Mouse (Mus musculus) embryonic facial prominence, embryonic 12.5 days (tissue): ENCODE measurements around the gene Uvrag. TPM values are rescaled to one million over a fixed set of nuclear protein-coding genes. Genes with fewer than 3 reads are reported as not detected.

Experiments used
- ATAC-seq: fragments of 200-750 bp; cut with Nextera tagmentation; 2 replicates; pipeline ENCODE4 v1.8.0; 2017; ENCODE audit not compliant: insufficient number of reproducible peaks, insufficient read depth, low FRiP score, low TSS enrichment
- H3K27ac ChIP-seq: fragments of 300-500 bp; sonication (generic); 2 replicates; pipeline ENCODE4 v1.5.1; 2016; ENCODE audit warnings: mild to moderate bottlenecking
- H3K27me3 ChIP-seq: fragments of 300-500 bp; sonication (generic); 2 replicates; pipeline ENCODE4 v1.6.1; 2016; ENCODE audit warnings: mild to moderate bottlenecking, moderate library complexity
- H3K36me3 ChIP-seq: fragments of 300-500 bp; sonication (generic); 2 replicates; pipeline ENCODE4 v1.6.1; 2016; ENCODE audit warnings: mild to moderate bottlenecking
- H3K4me1 ChIP-seq: fragments of 300-500 bp; sonication (generic); 2 replicates; pipeline ENCODE4 v1.6.1; 2016
- H3K4me2 ChIP-seq: fragments of 300-500 bp; sonication (generic); replicated peaks from 2 replicates; pipeline ENCODE4 v1.6.1; 2016; ENCODE audit warnings: mild to moderate bottlenecking, moderate library complexity
- H3K4me3 ChIP-seq: fragments of 300-500 bp; sonication (generic); 2 replicates; pipeline ENCODE4 v1.5.1; 2016; ENCODE audit warnings: mild to moderate bottlenecking
- H3K9ac ChIP-seq: fragments of 300-500 bp; sonication (generic); 2 replicates; pipeline ENCODE4 v1.6.1; 2016; ENCODE audit warnings: mild to moderate bottlenecking, moderate library complexity
- H3K9me3 ChIP-seq: fragments of 300-500 bp; sonication (generic); 2 replicates; pipeline ENCODE4 v1.6.1; 2016; ENCODE audit warnings: mild to moderate bottlenecking, moderate library complexity
- WGBS: fragments of 180-500 bp; shearing (Covaris S2); methylation state at CpG from one replicate; pipeline ENCODE4 v1.1.7; 2016; 5-methylcytosine and 5-hydroxymethylcytosine counted together
- polyA plus RNA-seq: library from polyadenylated mRNA; unstranded; fragments of >200 nt; fragmentation: Nextera tagmentation; extraction: Ambion mirVana; gene quantifications from 2 replicates; pipeline ENCODE4 v1.2.1, GENCODE M21; 2016

Uvrag gene
- polyA plus RNA-seq = 17.6 and 20.2 TPM in 2 replicates

GRCm38 (mm10) chr7:99140984-99141918 lies at the start of gene Uvrag:
Gene Uvrag, minus strand, starts transcription at chr7:99141141.
- H3K27me3 ChIP-seq = no peaks in the 10 kb centered on the region
- H3K9ac ChIP-seq = peak within 1 kb of the TSS; percentile 91
- H3K27ac ChIP-seq = peak within 1 kb of the TSS; percentile 86
- peak within 1 kb of the TSS; percentile 86 for H3K4me2 ChIP-seq
- WGBS = under 1% methylated on average over 50 of the region's 51 CpGs
- H3K4me1 ChIP-seq = peaks cover 14% of the 10 kb centered on the region
- H3K36me3 ChIP-seq = no peaks in the 10 kb centered on the region
- no peaks in the 10 kb centered on the region for H3K9me3 ChIP-seq
- H3K4me3 ChIP-seq = peak within 1 kb of the TSS; percentile 97
- ATAC-seq = peak; percentile 98

GRCm38 (mm10) chr7:99189885-99190284 lies 48.9 kb upstream of the Uvrag start:
- H3K27me3 ChIP-seq = no peaks in the 10 kb centered on the region
- 72% methylated on average over 5 of the region's 5 CpGs for WGBS

GRCm38 (mm10) chr7:99188630-99189029 lies 47.7 kb upstream of the Uvrag start:
- Histone ChIP-seq H3K4me2 (no peak overlapping the region), H3K36me3 (no peaks in the 10 kb centered on the region), H3K4me3 (no peak overlapping the region), H3K27me3 (no peaks in the 10 kb centered on the region), H3K4me1 (no peaks in the 10 kb centered on the region), H3K9ac (no peak overlapping the region), H3K9me3 (no peaks in the 10 kb centered on the region), H3K27ac (no peak overlapping the region)
- no peak for ATAC-seq
- WGBS = 76% methylated on average over 6 of the region's 6 CpGs

More at GRCm38 (mm10) chr7:99189885-99190284, 48.9 kb upstream of the Uvrag start:
- no peak overlapping the region for H3K27ac ChIP-seq
- no peak overlapping the region for H3K9ac ChIP-seq
- H3K36me3 ChIP-seq = no peaks in the 10 kb centered on the region
- H3K4me2 ChIP-seq = no peak overlapping the region
- H3K4me3 ChIP-seq = no peak overlapping the region
- H3K4me1 ChIP-seq = no peaks in the 10 kb centered on the region
- H3K9me3 ChIP-seq = no peaks in the 10 kb centered on the region
- ATAC-seq = no peak

GRCm38 (mm10) chr7:99187451-99187850 lies 46.5 kb upstream of the Uvrag start:
- 82% methylated on average over 5 of the region's 5 CpGs for WGBS
- H3K9ac ChIP-seq = no peak overlapping the region
- no peak for ATAC-seq

GRCm38 (mm10) chr7:99185405-99185804 lies 44.5 kb upstream of the Uvrag start:
- peaks cover 5% of the 10 kb centered on the region; the same call in 1 of the 2 replicates for H3K4me1 ChIP-seq
- H3K36me3 ChIP-seq = no peaks in the 10 kb centered on the region
- H3K9me3 ChIP-seq = no peaks in the 10 kb centered on the region
- H3K27ac ChIP-seq = no peak overlapping the region
- ATAC-seq = no peak
- no peak overlapping the region for H3K4me2 ChIP-seq
- H3K27me3 ChIP-seq = peaks cover 5% of the 10 kb centered on the region; the same call in 1 of the 2 replicates
- 91% methylated on average over 3 of the region's 3 CpGs for WGBS
- no peak overlapping the region for H3K9ac ChIP-seq
- H3K4me3 ChIP-seq = no peak overlapping the region

More at GRCm38 (mm10) chr7:99187451-99187850, 46.5 kb upstream of the Uvrag start:
- H3K4me3 ChIP-seq = no peak overlapping the region
- H3K9me3 ChIP-seq = no peaks in the 10 kb centered on the region
- no peak overlapping the region for H3K27ac ChIP-seq
- no peaks in the 10 kb centered on the region for H3K4me1 ChIP-seq
- H3K4me2 ChIP-seq = no peak overlapping the region
- no peaks in the 10 kb centered on the region for H3K36me3 ChIP-seq
- no peaks in the 10 kb centered on the region for H3K27me3 ChIP-seq

GRCm38 (mm10) chr7:99183751-99184150 lies 42.8 kb upstream of the Uvrag start:
- Histone ChIP-seq H3K9ac (no peak overlapping the region), H3K4me2 (peak overlapping the region; percentile 90), H3K4me3 (no peak overlapping the region), H3K27me3 (peaks cover 5% of the 10 kb centered on the region; the same call in 1 of the 2 replicates), H3K9me3 (no peaks in the 10 kb centered on the region), H3K36me3 (no peaks in the 10 kb centered on the region), H3K4me1 (peaks cover 8% of the 10 kb centered on the region; the same call in 1 of the 2 replicates), H3K27ac (no peak overlapping the region)
- 67% methylated on average over 6 of the region's 6 CpGs for WGBS
- ATAC-seq = no peak

GRCm38 (mm10) chr7:99182432-99183172 lies 41.7 kb upstream of the Uvrag start, which contains the start of gene Dgat2:
Gene Dgat2, minus strand, starts transcription at chr7:99182719.
- H3K9ac ChIP-seq = peak within 1 kb of the TSS; percentile 75
- H3K36me3 ChIP-seq = no peaks in the 10 kb centered on the region
- H3K27me3 ChIP-seq = peaks cover 5% of the 10 kb centered on the region; the same call in 1 of the 2 replicates
- peak within 1 kb of the TSS; percentile 81 for H3K27ac ChIP-seq
- peak; percentile 90 for ATAC-seq
- under 1% methylated on average over 63 of the region's 63 CpGs for WGBS
- no peaks in the 10 kb centered on the region for H3K9me3 ChIP-seq
- peak within 1 kb of the TSS; percentile 90 for H3K4me2 ChIP-seq
- H3K4me1 ChIP-seq = peaks cover 8% of the 10 kb centered on the region; the same call in 1 of the 2 replicates
- peak within 1 kb of the TSS; percentile 57 for H3K4me3 ChIP-seq

- Histone ChIP-seq H3K9me3 (no peaks in the 10 kb centered on the region), H3K4me1 (peaks cover 8% of the 10 kb centered on the region; the same call in 1 of the 2 replicates), H3K27ac (no peak overlapping the region), H3K9ac (peak overlapping the region; percentile 75), H3K4me2 (peak overlapping the region; percentile 90), H3K27me3 (peaks cover 5% of the 10 kb centered on the region; the same call in 1 of the 2 replicates), H3K4me3 (peak overlapping the region; percentile 57), H3K36me3 (no peaks in the 10 kb centered on the region)
- ATAC-seq = no peak
- WGBS = 21% methylated on average over 14 of the region's 14 CpGs
Measured at GRCm38 (mm10) chr7:99181619-99182431, 40.9 kb upstream of the Uvrag start.

- no peak overlapping the region for H3K27ac ChIP-seq
- 74% methylated on average over 1 of the region's 1 CpGs for WGBS
- no peaks in the 10 kb centered on the region for H3K36me3 ChIP-seq
- H3K27me3 ChIP-seq = peaks cover 5% of the 10 kb centered on the region; the same call in 1 of the 2 replicates
- no peaks in the 10 kb centered on the region for H3K9me3 ChIP-seq
- peaks cover 8% of the 10 kb centered on the region; the same call in 1 of the 2 replicates for H3K4me1 ChIP-seq
- H3K4me2 ChIP-seq = no peak overlapping the region
- no peak overlapping the region for H3K9ac ChIP-seq
- no peak overlapping the region for H3K4me3 ChIP-seq
- no peak for ATAC-seq
Measured at GRCm38 (mm10) chr7:99180162-99180561, 39.2 kb upstream of the Uvrag start.

- Histone ChIP-seq H3K4me2 (no peak overlapping the region), H3K36me3 (no peaks in the 10 kb centered on the region), H3K4me1 (peaks cover 8% of the 10 kb centered on the region; the same call in 1 of the 2 replicates), H3K9me3 (no peaks in the 10 kb centered on the region), H3K27me3 (peaks cover 5% of the 10 kb centered on the region; the same call in 1 of the 2 replicates), H3K4me3 (no peak overlapping the region), H3K9ac (no peak overlapping the region), H3K27ac (no peak overlapping the region)
- WGBS = 91% methylated on average over 9 of the region's 9 CpGs
- ATAC-seq = no peak
Measured at GRCm38 (mm10) chr7:99179271-99179670, 38.3 kb upstream of the Uvrag start.
